Mouse (Mus musculus) left cerebral cortex, postnatal 25 days (tissue): ENCODE results near the gene Rpl37. TPM values are rescaled to one million over a fixed set of nuclear protein-coding genes. Genes with fewer than 3 reads are reported as not detected.
A peak's percentile ranks its signal among the peaks of the same experiment; 100 is the strongest.

ENCODE experiments used
- DNase-seq, 2 experiments: peaks; one replicate each; pipeline ENCODE4 v3.0.0; 2022; ENCODE audit warnings: low spot score in 2 of 2, mixed read lengths in 1 of 2
- intact Hi-C: fragments of 180-260 bp; cut with DNase I; formaldehyde crosslinking; loops from one replicate; pipeline ENCODE4 v1.15.1; 2025
- total RNA-seq, 2 experiments: library from RNA; stranded (reverse); gene quantifications; 2 replicates each; pipeline ENCODE4 v1.2.3; 2021

The Rpl37 gene
- total RNA-seq, 2 experiments from 2014 or later = 237 to 247 TPM

DNA sequence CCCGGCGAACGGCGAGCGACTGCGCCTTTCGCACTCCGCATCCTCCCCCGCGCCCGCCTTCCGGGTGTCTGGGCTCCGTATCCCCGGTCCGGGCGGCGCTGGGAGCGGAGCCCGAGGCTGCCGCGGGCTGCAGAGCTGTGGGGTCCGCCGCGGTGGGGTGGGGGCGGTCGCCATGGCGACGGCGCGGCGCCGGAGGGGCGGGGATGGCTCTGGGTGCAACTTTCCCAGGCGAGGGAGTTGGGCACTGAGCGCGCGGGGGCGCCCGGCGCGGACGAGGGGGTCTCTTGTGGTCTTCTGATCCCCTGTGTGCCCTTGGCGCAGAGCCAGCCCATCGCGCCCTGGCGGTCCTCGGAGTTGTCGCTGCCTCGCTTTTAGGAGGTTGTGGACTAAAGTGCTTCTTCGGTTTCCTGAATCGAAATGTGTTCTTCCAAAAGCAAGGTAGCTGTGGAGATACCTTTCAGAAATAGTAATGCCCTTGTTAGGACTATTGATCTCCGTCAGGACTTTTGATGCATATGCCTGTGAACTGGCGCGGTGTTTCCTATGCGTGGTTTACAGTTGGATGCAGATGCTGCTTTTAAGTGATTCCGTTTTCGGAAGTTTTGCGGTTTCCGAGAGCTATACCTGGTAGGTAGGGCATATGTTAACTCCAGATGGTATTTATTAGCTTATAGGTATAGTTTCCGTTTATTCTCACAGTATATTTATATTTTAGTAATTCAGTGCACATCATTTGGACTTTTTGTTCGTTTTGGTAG is 27.8 kb downstream of the Rpl37 start:
- intact Hi-C loops = loop anchor here (2.0 kb wide), 1 partner anchor 41 kb away; the partner anchor contains the start of gene Ttc33
- DNase-seq = peak; percentile 69 to 78

DNA sequence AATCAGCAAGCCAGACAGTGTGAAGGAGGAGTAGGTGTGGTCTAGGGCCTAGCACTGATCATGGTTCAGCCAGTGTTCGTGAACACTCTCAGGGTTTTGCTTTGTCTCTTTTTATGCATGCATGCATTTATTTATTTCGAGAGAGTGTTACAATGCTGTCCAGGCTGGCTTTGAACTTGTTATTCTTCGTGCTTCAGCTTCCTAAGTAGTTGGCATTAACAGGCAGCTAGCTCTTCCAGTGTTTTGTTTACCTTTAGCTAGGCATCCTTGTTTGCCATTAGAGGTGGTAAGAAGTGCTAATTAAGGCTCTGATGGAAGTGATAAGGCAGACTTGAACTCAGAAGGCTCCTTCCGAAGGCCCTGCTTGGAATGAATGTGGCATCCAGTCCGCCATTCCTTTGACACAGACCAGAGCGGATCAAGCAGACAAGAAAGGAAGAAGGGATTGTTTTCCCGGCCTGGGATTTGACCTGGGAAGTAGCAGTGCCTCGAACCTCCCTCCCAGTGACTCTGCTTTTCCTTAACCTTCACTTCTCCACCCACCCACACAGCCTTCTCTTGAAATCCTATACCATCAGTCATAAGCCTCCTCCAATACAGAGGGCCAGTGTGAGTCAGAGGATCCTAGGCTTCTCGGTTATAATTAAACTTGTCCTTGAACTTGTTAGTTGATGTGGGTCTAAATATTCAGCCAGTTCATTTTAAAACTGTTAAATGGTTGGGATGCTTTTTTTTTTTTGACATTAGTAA is 28.9 kb downstream of the Rpl37 start:
- intact Hi-C loops = loop anchor here (2.0 kb wide), 1 partner anchor 39 kb away; the partner anchor contains the start of gene Ttc33
- peak in 1 of 2 experiments; percentile 10 for DNase-seq

- intact Hi-C loops = no loop called here
- no peak for DNase-seq
These were observed 32.7 kb downstream of the Rpl37 start for GRCm38 (mm10) chr15:5149187-5149586.

- intact Hi-C loops = no loop called here
- no peak for DNase-seq
These were observed 35.7 kb downstream of the Rpl37 start for GRCm38 (mm10) chr15:5152171-5152570.

- DNase-seq = no peak
- intact Hi-C loops = no loop called here
These were observed 38.2 kb downstream of the Rpl37 start for GRCm38 (mm10) chr15:5154621-5155020.

DNA sequence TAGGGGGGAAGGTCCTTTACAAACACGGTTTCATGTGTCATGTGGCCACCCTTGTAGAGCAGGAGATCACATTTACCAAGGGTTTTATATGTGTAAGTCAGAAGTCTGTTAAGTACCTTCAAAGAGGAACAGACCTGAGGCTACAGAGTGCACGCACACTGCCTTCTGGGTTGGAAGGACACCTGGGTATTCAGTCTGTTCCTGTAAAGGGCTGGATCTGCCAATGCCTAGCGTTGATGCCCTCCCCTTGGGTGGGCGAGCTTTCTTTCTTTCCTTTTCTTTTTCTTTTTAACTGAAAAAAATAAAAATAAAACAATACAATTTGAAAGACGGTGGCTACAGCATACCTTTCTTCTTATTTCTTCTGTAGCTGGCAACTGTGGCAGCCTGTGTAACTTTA is 38.6 kb downstream of the Rpl37 start:
- intact Hi-C loops = no loop called here
- no peak for DNase-seq

GRCm38 (mm10) chr15:5156355-5156754 is 39.9 kb downstream of the Rpl37 start:
- no peak for DNase-seq
- intact Hi-C loops = no loop called here

DNA sequence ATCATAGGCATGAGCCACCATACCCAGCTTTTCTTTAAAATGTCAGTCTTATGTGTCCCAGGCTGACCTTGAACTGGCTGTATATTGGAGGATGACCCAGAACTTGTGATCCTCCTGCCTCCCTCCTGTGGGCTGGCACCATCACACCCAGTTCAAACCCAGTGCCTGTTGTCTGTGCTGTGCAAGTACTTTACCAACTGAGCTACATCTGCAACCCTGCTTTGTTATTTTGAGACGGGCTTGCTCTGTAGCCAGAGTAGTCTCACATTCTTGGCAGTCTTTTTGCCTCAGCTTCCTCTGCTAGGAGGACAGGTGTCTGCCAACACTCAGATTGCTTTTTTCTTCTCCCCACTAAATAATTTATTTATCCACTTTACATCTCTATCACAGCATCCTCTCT is 40.9 kb downstream of the Rpl37 start:
- intact Hi-C loops = no loop called here
- peak in 1 of 2 experiments; percentile 21 for DNase-seq

- intact Hi-C loops = no loop called here
These were observed 42.4 kb downstream of the Rpl37 start for GRCm38 (mm10) chr15:5158827-5159226.

GRCm38 (mm10) chr15:5165121-5165773 is 48.8 kb downstream of the Rpl37 start:
- intact Hi-C loops = no loop called here
- DNase-seq = no peak

More at GRCm38 (mm10) chr15:5158827-5159226, 42.4 kb downstream of the Rpl37 start:
- DNase-seq = no peak

Other genes starting within 250 kb of the Rpl37 start
- gene Mroh2b, start 217.9 kb upstream of the Rpl37 start, total RNA-seq = not detected
- 1 to 10 TPM in 1 of 2 experiments, under 1 TPM in 1; 0.64 to 1.1 TPM for gene C7, start 52.9 kb upstream of the Rpl37 start, total RNA-seq
- 1 to 10 TPM; 1.3 to 2.1 TPM for gene Card6, start 8.1 kb upstream of the Rpl37 start, total RNA-seq
- 10 to 100 TPM; 18.8 to 19.2 TPM for gene Prkaa1, start 27.2 kb downstream of the Rpl37 start, total RNA-seq
- gene Ttc33, start 68.9 kb downstream of the Rpl37 start, total RNA-seq = 10 to 100 TPM; 74.6 to 75.6 TPM
- 1 to 10 TPM; 1.1 to 1.5 TPM for gene Ptger4, start 127.5 kb downstream of the Rpl37 start, total RNA-seq